Mouse (Mus musculus) CH12.LX (cell line): ENCODE measurements around the gene Hhipl1. TPM values are rescaled to one million over a fixed set of nuclear protein-coding genes. Genes with fewer than 3 reads are reported as not detected.

Experiments used
- DNase-seq: peaks from one replicate; pipeline ENCODE4 v3.0.0-alpha.2; 2013; ENCODE audit errors: extremely low read depth
- H3K27ac ChIP-seq: 2 replicates; pipeline ENCODE4 v1.5.1; 2012; ENCODE audit warnings: low read depth, mild to moderate bottlenecking, control low read depth, moderate library complexity; ENCODE audit not compliant: insufficient read depth
- H3K27me3 ChIP-seq: replicated peaks from 2 replicates; pipeline ENCODE3; 2012; ENCODE audit warnings: inconsistent platforms
- H3K36me3 ChIP-seq, 2 experiments: replicated peaks in 1 of 2; 2 replicates each; pipeline versions ENCODE3 to v1.6.1; 2012; ENCODE audit warnings: inconsistent platforms in 1 of 2, low read length in 1 of 2, mild to moderate bottlenecking in 1 of 2, mixed read lengths in 1 of 2, moderate library complexity in 1 of 2; ENCODE audit not compliant: control insufficient read depth in 1 of 2, insufficient read depth in 1 of 2
- H3K4me1 ChIP-seq, 2 experiments: 2 replicates each; pipeline ENCODE4 v1.6.1; 2012; ENCODE audit warnings: inconsistent platforms in 1 of 2, moderate library complexity in 1 of 2; ENCODE audit not compliant: insufficient read depth in 2 of 2, control insufficient read depth in 1 of 2
- H3K4me2 ChIP-seq: 2 replicates; pipeline ENCODE4 v1.6.1; 2012; ENCODE audit warnings: low read depth, mild to moderate bottlenecking, control low read depth; ENCODE audit not compliant: poor library complexity, insufficient read depth, severe bottlenecking
- H3K4me3 ChIP-seq, 3 experiments: fragments of 150-350 bp in 1 of 3; sonication (generic) in 1 of 3; replicated peaks in 1 of 3; 2 replicates each; pipeline versions ENCODE3 to v1.5.1; 2011 to 2012; ENCODE audit warnings: low read depth in 2 of 3, low read length in 2 of 3, mild to moderate bottlenecking in 2 of 3, moderate library complexity in 2 of 3, control low read depth in 1 of 3, improper control_type of control experiment in 1 of 3, inconsistent platforms in 1 of 3, mixed read lengths in 1 of 3; ENCODE audit not compliant: poor library complexity in 1 of 3
- H3K79me2 ChIP-seq: replicated peaks from 2 replicates; pipeline ENCODE4 v1.6.1; 2012; ENCODE audit warnings: mild to moderate bottlenecking, moderate library complexity; ENCODE audit not compliant: control insufficient read depth, poor library complexity, insufficient read depth, severe bottlenecking; ENCODE audit errors: extremely low read depth
- H3K9ac ChIP-seq: 2 replicates; pipeline ENCODE4 v1.6.1; 2012; ENCODE audit warnings: low read depth, mild to moderate bottlenecking, control low read depth, moderate library complexity; ENCODE audit not compliant: insufficient read depth
- H3K9me3 ChIP-seq: replicated peaks from 2 replicates; pipeline ENCODE3; 2012; ENCODE audit warnings: low read length, inconsistent platforms, mixed read lengths
- CHD1 ChIP-seq: IDR thresholded peaks from 2 replicates; pipeline ENCODE4 v1.6.1; 2012; ENCODE audit warnings: low read depth, low read length, improper control_type of control experiment, inconsistent platforms
- CHD2 ChIP-seq: IDR thresholded peaks from 2 replicates; pipeline ENCODE4 v1.6.1; 2011; ENCODE audit warnings: low read length, improper control_type of control experiment
- ELF1 ChIP-seq: IDR thresholded peaks from 2 replicates; pipeline ENCODE4 v1.6.1; 2014; ENCODE audit warnings: low read depth, mild to moderate bottlenecking, inconsistent platforms, low read length, improper control_type of control experiment
- HCFC1 ChIP-seq: IDR thresholded peaks from 2 replicates; pipeline ENCODE4 v1.6.1; 2012; ENCODE audit warnings: low read depth, mild to moderate bottlenecking, inconsistent platforms, low read length, improper control_type of control experiment
- JUND ChIP-seq: conservative IDR thresholded peaks from 2 replicates; pipeline ENCODE4 v1.6.1; 2011; ENCODE audit warnings: low read depth, low read length, improper control_type of control experiment
- MAFK ChIP-seq: IDR thresholded peaks from 2 replicates; pipeline ENCODE4 v1.6.1; 2011; ENCODE audit warnings: low read length, improper control_type of control experiment; ENCODE audit not compliant: insufficient replicate concordance
- MEF2A ChIP-seq: IDR thresholded peaks from 2 replicates; pipeline ENCODE4 v1.6.1; 2014; ENCODE audit warnings: low read depth, mild to moderate bottlenecking, inconsistent platforms, low read length, improper control_type of control experiment, borderline replicate concordance
- MXI1 ChIP-seq: IDR thresholded peaks from 2 replicates; pipeline ENCODE4 v1.6.1; 2011; ENCODE audit warnings: mild to moderate bottlenecking, low read depth, low read length, improper control_type of control experiment
- NELFE ChIP-seq: IDR thresholded peaks from 2 replicates; pipeline ENCODE4 v1.6.1; 2011; ENCODE audit warnings: low read depth, low read length, improper control_type of control experiment
- POLR2A ChIP-seq: IDR thresholded peaks from 2 replicates; pipeline ENCODE4 v1.6.1; 2011; ENCODE audit warnings: low read depth, mild to moderate bottlenecking, improper control_type of control experiment, low read length
- POLR2AphosphoS2 ChIP-seq: IDR thresholded peaks from 2 replicates; pipeline ENCODE4 v1.6.1; 2011; ENCODE audit warnings: low read depth, low read length, improper control_type of control experiment
- RCOR1 ChIP-seq: conservative IDR thresholded peaks from 2 replicates; pipeline ENCODE4 v1.6.1; 2012; ENCODE audit warnings: low read depth, mild to moderate bottlenecking, inconsistent platforms, low read length, improper control_type of control experiment
- SMC3 ChIP-seq: IDR thresholded peaks from 2 replicates; pipeline ENCODE4 v1.6.1; 2011; ENCODE audit warnings: low read depth, low read length, improper control_type of control experiment
- TBP ChIP-seq: conservative IDR thresholded peaks from 2 replicates; pipeline ENCODE4 v1.6.1; 2011; ENCODE audit warnings: low read depth, low read length, improper control_type of control experiment
- TCF12 ChIP-seq: IDR thresholded peaks from 2 replicates; pipeline ENCODE4 v1.6.1; 2014; ENCODE audit warnings: low read depth, mild to moderate bottlenecking, inconsistent platforms, low read length, improper control_type of control experiment
- USF2 ChIP-seq: conservative IDR thresholded peaks from 2 replicates; pipeline ENCODE4 v1.6.1; 2011; ENCODE audit warnings: low read depth, low read length, improper control_type of control experiment
- ZC3H11A ChIP-seq: IDR thresholded peaks from 2 replicates; pipeline ENCODE4 v1.6.1; 2012; ENCODE audit warnings: low read depth, mild to moderate bottlenecking, inconsistent platforms, low read length, improper control_type of control experiment
- ZKSCAN1 ChIP-seq: IDR thresholded peaks from 2 replicates; pipeline ENCODE4 v1.6.1; 2012; ENCODE audit warnings: low read depth, inconsistent platforms, low read length, improper control_type of control experiment, borderline replicate concordance
- ZNF384 ChIP-seq: IDR thresholded peaks from 2 replicates; pipeline ENCODE4 v1.6.1; 2012; ENCODE audit warnings: low read depth, low read length, improper control_type of control experiment, inconsistent platforms
- dilution Hi-C: fragments of 300-500 bp; cut with MboI; formaldehyde crosslinking; loops from 2 replicates; pipeline ENCODE4 v1.14.3; 2020; ENCODE audit warnings: low sequenced_read_pairs; ENCODE audit not compliant: extremely low pct_unique_long_range_greater_than_20kb, extremely low pct_ligation_motif_present
- in situ Hi-C: fragments of 300-500 bp; cut with MboI; formaldehyde crosslinking; loops from 3 replicates; pipeline ENCODE4 v1.14.3; 2019; ENCODE audit warnings: low sequenced_read_pairs, low pct_ligation_motif_present, low pct_unique_long_range_greater_than_20kb, mixed read lengths
- polyA plus RNA-seq: library from polyadenylated mRNA; unstranded; fragments of >175 nt; gene quantifications from 2 replicates; pipeline ENCODE4 v1.2.1, GENCODE M21; 2012; ENCODE audit warnings: low read depth; ENCODE audit not compliant: insufficient read length
- total RNA-seq, 2 experiments: library from RNA; depleted of rRNA; stranded (reverse); fragments of 300-350 nt in 1 of 2; fragments of >200 nt in 1 of 2; gene quantifications; 2 replicates each; pipeline ENCODE4 v1.2.3; 2012 to 2014

Gene Hhipl1
- total and polyA plus RNA-seq, 3 experiments: not detected

DNA sequence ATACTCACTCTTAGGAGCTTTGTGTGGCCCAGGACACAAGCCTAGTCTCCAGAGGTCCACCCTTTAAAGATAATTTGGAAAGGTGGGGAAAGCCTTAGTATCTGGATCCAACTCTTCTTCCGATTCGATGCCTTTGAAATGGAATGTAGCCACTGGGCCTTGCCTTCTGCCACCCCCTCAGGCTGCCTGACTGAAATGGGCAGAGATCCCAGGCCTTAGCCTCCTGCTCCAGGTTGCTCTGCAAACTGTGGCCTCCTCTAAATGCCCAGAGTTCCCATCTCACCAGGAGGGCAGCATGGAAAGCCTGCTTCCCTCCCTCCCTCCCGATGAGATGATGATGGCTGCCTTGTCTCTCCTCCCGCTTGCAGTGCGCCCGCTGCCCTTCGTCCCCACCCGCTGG is 19.1 kb upstream of the Hhipl1 start:
- Histone ChIP-seq H3K36me3 (no peaks in the 10 kb centered on the region), H3K9ac (no peak overlapping the region), H3K4me2 (no peak overlapping the region), H3K27ac (no peak overlapping the region), H3K4me1 (peaks cover 5 to 35% of the 10 kb centered on the region in 2 experiments; a peak in 2 of 4 replicates), H3K4me3 (no peak overlapping the region), H3K79me2 (no peaks in the 10 kb centered on the region), H3K27me3 (peaks cover 32% of the 10 kb centered on the region), H3K9me3 (peaks cover 4% of the 10 kb centered on the region)
- dilution Hi-C loops (no loop called here), in situ Hi-C loops (no loop called here)
- no peak for DNase-seq
- TF ChIP-seq CHD1 (no peak), ZC3H11A (no peak), MEF2A (no peak), TCF12 (no peak), JUND (no peak), USF2 (no peak), HCFC1 (no peak), NELFE (no peak), RCOR1 (no peak), MAFK (no peak), ELF1 (no peak), MXI1 (no peak)

DNA sequence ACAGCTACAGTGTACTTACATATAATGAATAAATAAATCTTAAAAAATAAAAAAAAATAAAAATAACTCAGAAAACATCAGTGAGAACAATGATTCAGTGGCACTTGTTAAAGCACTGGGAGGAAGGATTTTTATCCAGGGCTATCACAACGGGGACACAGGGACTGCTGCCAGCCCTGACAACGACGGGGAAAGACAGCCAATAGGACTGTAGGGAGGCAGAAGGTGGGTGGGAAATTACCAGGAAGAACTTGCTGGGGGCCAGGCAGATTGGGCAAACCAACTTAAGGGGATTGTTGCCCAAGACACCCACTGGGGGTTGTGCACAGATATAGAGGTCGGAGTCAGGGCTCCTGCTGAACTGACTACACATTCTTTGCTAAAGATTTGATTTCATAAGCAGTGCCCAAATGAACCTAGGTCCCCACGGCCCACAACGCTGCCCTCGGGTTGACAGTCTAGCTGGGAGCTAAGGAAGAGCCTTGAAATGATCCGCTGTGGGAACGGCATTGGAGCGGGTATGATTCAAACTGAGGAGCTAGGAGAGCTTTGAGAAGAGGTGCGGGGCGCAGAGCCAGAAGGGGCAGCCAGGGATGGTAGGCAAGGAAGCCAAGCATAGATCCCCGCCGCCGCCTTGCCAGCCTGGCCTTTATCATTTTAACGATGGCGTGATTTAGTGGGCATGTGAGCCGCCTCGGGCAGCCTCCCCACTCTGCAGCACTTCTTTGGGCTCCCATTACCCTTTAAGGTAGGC is 17.8 kb upstream of the Hhipl1 start:
- Histone ChIP-seq H3K4me2 (no peak overlapping the region), H3K27me3 (peaks cover 24% of the 10 kb centered on the region), H3K36me3 (no peaks in the 10 kb centered on the region), H3K4me3 (no peak overlapping the region), H3K79me2 (no peaks in the 10 kb centered on the region), H3K4me1 (peaks cover 5 to 37% of the 10 kb centered on the region in 2 experiments; a peak in 2 of 4 replicates), H3K9me3 (peaks cover 4% of the 10 kb centered on the region), H3K27ac (no peak overlapping the region), H3K9ac (no peak overlapping the region)
- DNase-seq: no peak
- TF ChIP-seq MXI1: no peak
- no peak for TF ChIP-seq SMC3
- TF ChIP-seq POLR2A: no peak
- no peak for TF ChIP-seq POLR2AphosphoS2
- TF ChIP-seq CHD1: no peak
- no peak for TF ChIP-seq ZKSCAN1
- no peak for TF ChIP-seq CHD2
- TF ChIP-seq JUND: no peak
- no peak for TF ChIP-seq ZNF384
- TF ChIP-seq USF2: no peak
- TF ChIP-seq TBP: no peak
- dilution Hi-C loops (no loop called here), in situ Hi-C loops (no loop called here)
